Mouse (Mus musculus): Measurements from ENCODE around the gene Nup160.

Gene Nup160

GRCm38 (mm10) chr2:90677007-90677406 lies at the start of gene Nup160:
TSS of gene Nup160 (plus strand) at chr2:90677215.
- DNase-seq (ENCODE audit: low read depth, low spot score), result no peak

- DNase-seq (ENCODE audit: low read depth, low spot score), result no peak
Observed at GRCm38 (mm10) chr2:90628261-90628660, 48.8 kb upstream of the Nup160 start.

- DNase-seq (ENCODE audit: low read depth, low spot score), result no peak
Observed at GRCm38 (mm10) chr2:90629552-90629951, 47.5 kb upstream of the Nup160 start.

- peak; percentile 39 for DNase-seq (ENCODE audit: low read depth, low spot score)
Observed at GRCm38 (mm10) chr2:90631938-90632733, 44.9 kb upstream of the Nup160 start.

GRCm38 (mm10) chr2:90634671-90635070 lies 42.3 kb upstream of the Nup160 start:
- DNase-seq (ENCODE audit: low read depth, low spot score), result no peak

GRCm38 (mm10) chr2:90635085-90635723 lies 41.8 kb upstream of the Nup160 start:
- no peak for DNase-seq (ENCODE audit: low read depth, low spot score)

GRCm38 (mm10) chr2:90636853-90637252 lies 40.2 kb upstream of the Nup160 start:
- DNase-seq (ENCODE audit: low read depth, low spot score), result peak; percentile 57

- DNase-seq (ENCODE audit: low read depth, low spot score), result no peak
Observed at GRCm38 (mm10) chr2:90638986-90639746, 37.8 kb upstream of the Nup160 start.

- no peak for DNase-seq (ENCODE audit: low read depth, low spot score)
Observed at GRCm38 (mm10) chr2:90639747-90640699, 37.0 kb upstream of the Nup160 start.

- DNase-seq (ENCODE audit: low read depth, low spot score), result no peak
Observed at GRCm38 (mm10) chr2:90641007-90641709, 35.9 kb upstream of the Nup160 start.

- DNase-seq (ENCODE audit: low read depth, low spot score), result no peak
Observed at GRCm38 (mm10) chr2:90641710-90642039, 35.3 kb upstream of the Nup160 start.

GRCm38 (mm10) chr2:90647084-90647483 lies 29.9 kb upstream of the Nup160 start:
- no peak for DNase-seq (ENCODE audit: low read depth, low spot score)

- DNase-seq (ENCODE audit: low read depth, low spot score), result no peak
Observed at GRCm38 (mm10) chr2:90649405-90649804, 27.6 kb upstream of the Nup160 start.

- no peak for DNase-seq (ENCODE audit: low read depth, low spot score)
Observed at GRCm38 (mm10) chr2:90649965-90650364, 27.1 kb upstream of the Nup160 start.

GRCm38 (mm10) chr2:90652101-90652500 lies 24.9 kb upstream of the Nup160 start:
- no peak for DNase-seq (ENCODE audit: low read depth, low spot score)

- peak; percentile 19 for DNase-seq (ENCODE audit: low read depth, low spot score)
Observed at GRCm38 (mm10) chr2:90652993-90653392, 24.0 kb upstream of the Nup160 start.

- DNase-seq (ENCODE audit: low read depth, low spot score), result no peak
Observed at GRCm38 (mm10) chr2:90655449-90655848, 21.6 kb upstream of the Nup160 start.

GRCm38 (mm10) chr2:90658613-90659012 lies 18.4 kb upstream of the Nup160 start:
- DNase-seq (ENCODE audit: low read depth, low spot score), result no peak

- DNase-seq (ENCODE audit: low read depth, low spot score), result no peak
Observed at GRCm38 (mm10) chr2:90659016-90659415, 18.0 kb upstream of the Nup160 start.

- no peak for DNase-seq (ENCODE audit: low read depth, low spot score)
Observed at GRCm38 (mm10) chr2:90659639-90660038, 17.4 kb upstream of the Nup160 start.

GRCm38 (mm10) chr2:90660947-90661346 lies 16.1 kb upstream of the Nup160 start:
- DNase-seq (ENCODE audit: low read depth, low spot score), result no peak
